Mouse (Mus musculus): Measurements from ENCODE around the gene 1700024B05Rik. TPM values are rescaled to one million over a fixed set of nuclear protein-coding genes. Genes with fewer than 3 reads are reported as not detected.
"Not testable (repeated sequence)": the region's sequence is repeated elsewhere in the genome, so short reads cannot be mapped to it uniquely, and the experiment has no call there.

The 1700024B05Rik gene
- not detected for polyA plus RNA-seq (2021)

- DNase-seq (ENCODE audit: low read depth, low spot score); ATAC-seq; POLR2A ChIA-PET; H3K27me3 ChIP-seq; in situ Hi-C loops (cut with MboI; ENCODE audit: low pct_unique_long_range_greater_than_20kb); CTCF ChIA-PET: not testable (repeated sequence)
These were observed at the start of gene 1700024B05Rik for GRCm38 (mm10) chr14:41943695-41944094. TSS of gene 1700024B05Rik (plus strand) at chr14:41943995.

GRCm38 (mm10) chr14:41907190-41907589 lies 36.6 kb upstream of the 1700024B05Rik start, which contains the start of gene Gm7980:
TSS of gene Gm7980 (minus strand) at chr14:41907290.
- H3K27me3 ChIP-seq; POLR2A ChIA-PET; ATAC-seq; DNase-seq (ENCODE audit: low read depth, low spot score); in situ Hi-C loops (cut with MboI; ENCODE audit: low pct_unique_long_range_greater_than_20kb); CTCF ChIA-PET: not testable (repeated sequence)

DNA sequence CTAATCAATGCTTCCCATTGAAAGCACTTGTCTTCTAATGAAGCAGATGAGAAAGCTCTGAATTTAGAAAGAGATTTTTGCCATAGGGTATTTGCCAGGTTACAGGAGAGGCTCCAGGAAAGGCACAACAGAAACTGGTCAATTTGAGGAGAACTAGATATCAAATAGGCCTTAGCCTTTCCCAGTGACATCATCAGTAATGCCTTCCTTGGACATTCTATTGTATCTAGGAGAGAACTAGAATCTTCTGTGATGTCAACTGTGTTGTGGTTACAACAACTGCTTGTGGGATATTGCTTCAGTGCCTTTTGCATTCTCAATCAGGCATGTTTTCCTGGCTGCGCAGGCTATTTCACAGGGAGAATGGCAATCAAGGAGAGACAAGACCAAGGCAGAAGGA lies 19.1 kb upstream of the 1700024B05Rik start, which contains the start of gene 1700049E17Rik1:
TSS of gene 1700049E17Rik1 (plus strand) at position 301 of the 400 bp plus-strand sequence.
- POLR2A ChIA-PET; DNase-seq (ENCODE audit: low read depth, low spot score); ATAC-seq: not testable (repeated sequence)

GRCm38 (mm10) chr14:41964095-41964494 lies 20.3 kb downstream of the 1700024B05Rik start:
- DNase-seq (ENCODE audit: low read depth, low spot score); H3K27me3 ChIP-seq; ATAC-seq; CTCF ChIA-PET; in situ Hi-C loops (cut with MboI; ENCODE audit: low pct_unique_long_range_greater_than_20kb); POLR2A ChIA-PET: not testable (repeated sequence)

More for the DNA sequence above, 19.1 kb upstream of the 1700024B05Rik start, which contains the start of gene 1700049E17Rik1:
- in situ Hi-C loops (cut with MboI; ENCODE audit: low pct_unique_long_range_greater_than_20kb); H3K27me3 ChIP-seq; CTCF ChIA-PET: not testable (repeated sequence)

- DNase-seq (ENCODE audit: low read depth, low spot score); H3K27me3 ChIP-seq; ATAC-seq; CTCF ChIA-PET; in situ Hi-C loops (cut with MboI; ENCODE audit: low pct_unique_long_range_greater_than_20kb); POLR2A ChIA-PET: not testable (repeated sequence)
These were observed 24.0 kb downstream of the 1700024B05Rik start, which contains the start of gene Gm6401 for GRCm38 (mm10) chr14:41967827-41968226. TSS of gene Gm6401 (minus strand) at chr14:41967927.

- in situ Hi-C loops (cut with MboI; ENCODE audit: low pct_unique_long_range_greater_than_20kb); H3K27me3 ChIP-seq; ATAC-seq; CTCF ChIA-PET; DNase-seq (ENCODE audit: low read depth, low spot score); POLR2A ChIA-PET: not testable (repeated sequence)
These were observed 24.8 kb downstream of the 1700024B05Rik start for GRCm38 (mm10) chr14:41968596-41968995.

DNA sequence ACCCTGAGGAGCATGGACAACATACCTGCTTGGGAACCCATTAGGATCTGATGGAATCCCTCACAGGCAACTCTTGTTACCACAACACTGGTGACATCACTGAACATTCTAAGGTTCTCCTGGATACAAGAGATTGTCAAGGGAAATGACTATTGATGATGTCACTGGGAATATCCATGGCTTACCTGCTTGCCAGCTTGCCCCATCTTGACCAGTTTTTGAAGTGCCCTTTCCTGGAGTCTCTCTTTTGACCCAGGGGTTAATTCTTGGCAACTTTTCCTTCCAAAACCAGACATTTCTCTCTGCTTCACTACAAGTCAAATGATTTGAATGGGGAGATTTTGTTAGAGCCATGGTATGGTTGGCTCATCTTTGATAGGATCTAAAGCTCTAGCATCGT lies 39.4 kb downstream of the 1700024B05Rik start, which contains the start of gene Gm3543:
TSS of gene Gm3543 (minus strand) at position 101 of the 400 bp plus-strand sequence.
- in situ Hi-C loops (cut with MboI; ENCODE audit: low pct_unique_long_range_greater_than_20kb); CTCF ChIA-PET; DNase-seq (ENCODE audit: low read depth, low spot score); POLR2A ChIA-PET; ATAC-seq; H3K27me3 ChIP-seq: not testable (repeated sequence)

Other genes with a start within 250 kb of the 1700024B05Rik start
- not detected for gene Gm8068, start 242.1 kb upstream of the 1700024B05Rik start, polyA plus RNA-seq (2021)
- gene Gm7929, start 193.4 kb upstream of the 1700024B05Rik start, polyA plus RNA-seq (2021), result not detected
- not detected for gene Gm47189, start 171.6 kb upstream of the 1700024B05Rik start, polyA plus RNA-seq (2021)
- not detected for gene Gm7980, start 36.7 kb upstream of the 1700024B05Rik start, polyA plus RNA-seq (2021)
- gene 1700049E17Rik1, start 19.0 kb upstream of the 1700024B05Rik start, polyA plus RNA-seq (2021), result not detected
- gene Gm6401, start 23.9 kb downstream of the 1700024B05Rik start, polyA plus RNA-seq (2021), result not detected
- not detected for gene Gm3543, start 39.3 kb downstream of the 1700024B05Rik start, polyA plus RNA-seq (2021)
- gene Gm7951, start 173.4 kb downstream of the 1700024B05Rik start, polyA plus RNA-seq (2021), result not detected
- gene Gm17027, start 218.6 kb downstream of the 1700024B05Rik start, polyA plus RNA-seq (2021), result not detected
- gene Gm3573, start 246.8 kb downstream of the 1700024B05Rik start, polyA plus RNA-seq (2021), result not detected

All from Patski (cell line).